Mouse (Mus musculus) neural tube, postnatal 0 days (tissue): Measurements from ENCODE around the gene 2310046K23Rik. TPM values are rescaled to one million over a fixed set of nuclear protein-coding genes. Genes with fewer than 3 reads are reported as not detected.

Source experiments
- polyA plus RNA-seq: library from polyadenylated mRNA; unstranded; fragments of >200 nt; fragmentation: Nextera tagmentation; extraction: Ambion mirVana; gene quantifications from 2 replicates; pipeline ENCODE4 v1.2.1, GENCODE M21; 2015

2310046K23Rik gene
- polyA plus RNA-seq, result not detected in 2 replicates

DNA sequence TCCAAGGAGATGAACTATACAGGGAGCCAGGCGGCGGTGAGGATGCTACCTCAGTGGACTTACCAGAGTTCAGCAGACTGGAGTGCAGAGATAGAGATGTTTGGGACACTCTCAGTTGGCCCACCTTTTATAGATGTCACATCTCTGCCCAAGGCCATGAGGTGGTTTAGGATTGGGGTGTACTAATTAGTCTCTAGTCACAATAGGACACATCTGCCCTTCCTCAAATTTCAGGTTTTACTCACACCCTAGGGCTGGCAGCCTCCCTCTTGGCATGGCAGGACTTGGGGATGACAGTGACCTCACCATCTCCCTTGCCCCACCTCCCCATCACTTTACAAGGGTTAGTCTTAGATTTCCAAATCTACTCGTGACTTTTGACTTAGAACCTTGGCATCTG, at the start of gene 2310046K23Rik:
2310046K23Rik (minus strand) TSS at position 101 of the 400 bp plus-strand sequence.

DNA sequence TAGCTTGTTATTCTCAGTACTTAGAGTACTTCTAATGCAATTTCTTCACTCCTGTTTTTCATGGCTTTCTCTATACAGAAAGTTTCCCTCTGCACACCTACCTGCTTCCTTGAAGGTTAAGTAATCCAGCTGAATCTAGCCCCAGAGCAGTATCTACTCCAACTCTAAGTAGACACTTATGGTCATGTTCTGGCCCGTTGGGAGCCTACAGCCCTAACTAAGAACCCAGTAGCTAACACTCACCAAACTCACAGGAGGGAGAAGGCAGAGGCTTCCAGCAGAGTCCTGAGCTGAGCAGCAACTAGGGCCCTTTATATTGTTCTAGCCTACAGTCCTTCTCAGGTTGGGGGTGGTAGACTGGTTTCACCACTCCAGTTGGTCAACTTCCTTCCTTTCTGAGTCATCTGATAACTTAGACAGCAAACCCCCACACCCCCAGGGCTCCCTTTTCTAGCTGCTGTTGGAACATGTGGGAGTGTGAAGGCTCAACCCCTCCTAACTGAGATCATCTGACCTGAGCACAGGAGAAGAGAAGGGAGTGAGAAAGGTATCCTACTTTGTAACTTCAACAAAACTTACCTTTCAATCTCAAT, 39.2 kb upstream of the 2310046K23Rik start, which contains the start of gene Ivl:
Ivl (minus strand) TSS at position 287 of the 593 bp plus-strand sequence.

DNA sequence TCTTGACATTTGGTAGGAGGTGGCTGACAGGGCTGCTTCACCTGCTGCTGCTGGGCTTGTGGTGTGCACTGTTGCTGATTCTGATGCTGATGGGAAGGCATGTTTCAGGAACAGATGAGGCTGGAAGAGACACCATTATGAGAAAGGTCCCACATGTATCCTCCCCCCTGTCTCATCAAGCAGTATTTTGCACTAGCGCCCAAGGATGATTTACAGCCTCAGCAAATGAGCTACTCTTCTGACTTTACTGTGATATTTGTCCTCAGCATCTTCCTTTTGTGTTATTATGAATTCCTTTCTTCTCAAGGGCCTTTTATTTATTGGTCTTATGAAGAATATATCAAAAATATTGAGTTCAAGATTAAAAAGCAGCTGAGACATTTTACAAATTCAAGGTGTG, 33.9 kb downstream of the 2310046K23Rik start, which contains the start of gene Sprr4:
Sprr4 (minus strand) TSS at position 101 of the 400 bp plus-strand sequence.

DNA sequence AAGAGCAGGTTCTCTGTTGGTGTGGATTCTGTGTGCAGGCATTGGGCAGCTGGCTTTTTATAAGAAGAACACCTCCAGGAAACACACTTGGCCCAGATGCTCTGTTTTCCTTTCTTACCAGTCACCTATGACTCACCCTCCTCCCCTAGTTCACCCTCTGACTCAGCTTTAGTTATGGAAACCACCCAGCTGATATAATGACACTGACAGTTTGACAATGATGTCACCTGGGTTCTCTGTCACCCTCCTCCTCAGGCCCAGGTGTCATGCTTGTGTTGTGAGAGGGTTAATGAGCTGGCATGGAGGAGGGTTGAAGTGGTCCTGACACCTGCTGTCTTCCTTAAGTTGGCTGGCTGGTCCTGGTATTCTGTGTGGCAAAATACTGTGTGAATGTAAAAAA, 48.4 kb downstream of the 2310046K23Rik start, which contains the start of gene Sprr1a:
Sprr1a (minus strand) TSS at position 33 of the 400 bp plus-strand sequence.

Other genes with a start within 250 kb of the 2310046K23Rik start
- not detected in 2 replicates for gene Sprr2a3, start 249.1 kb downstream of the 2310046K23Rik start, polyA plus RNA-seq
- not detected in 2 replicates for gene Sprr2b, start 217.9 kb downstream of the 2310046K23Rik start, polyA plus RNA-seq
- not detected in 2 replicates for gene Sprr2d, start 195.4 kb downstream of the 2310046K23Rik start, polyA plus RNA-seq
- gene Sprr2e, start 182.4 kb downstream of the 2310046K23Rik start, polyA plus RNA-seq, result not detected in 2 replicates
- not detected in 2 replicates for gene Sprr2f, start 169.3 kb downstream of the 2310046K23Rik start, polyA plus RNA-seq
- gene Sprr2h, start 148.8 kb downstream of the 2310046K23Rik start, polyA plus RNA-seq, result not detected in 2 replicates
- gene Sprr2i, start 126.5 kb downstream of the 2310046K23Rik start, polyA plus RNA-seq, result not detected in 2 replicates
- not detected in 2 replicates for gene Sprr2j-ps, start 116.4 kb downstream of the 2310046K23Rik start, polyA plus RNA-seq
- gene Gm9774, start 105.1 kb downstream of the 2310046K23Rik start, polyA plus RNA-seq, result 7.8 and 9.7 TPM in 2 replicates
- gene Sprr2k, start 101.9 kb downstream of the 2310046K23Rik start, polyA plus RNA-seq, result not detected in 2 replicates
- not detected in 2 replicates for gene Sprr1b, start 95.7 kb downstream of the 2310046K23Rik start, polyA plus RNA-seq
- gene Sprr3, start 75.8 kb downstream of the 2310046K23Rik start, polyA plus RNA-seq, result not detected in 2 replicates
- 0.85 and 1.2 TPM in 2 replicates for gene Sprr1a, start 48.6 kb downstream of the 2310046K23Rik start, polyA plus RNA-seq
- gene Sprr4, start 34.0 kb downstream of the 2310046K23Rik start, polyA plus RNA-seq, result not detected in 2 replicates
- not detected in 2 replicates for gene Ivl, start 39.2 kb upstream of the 2310046K23Rik start, polyA plus RNA-seq
- not detected in 2 replicates for gene Smcp, start 54.5 kb upstream of the 2310046K23Rik start, polyA plus RNA-seq
- gene 2210017I01Rik, start 73.0 kb upstream of the 2310046K23Rik start, polyA plus RNA-seq, result not detected in 2 replicates
- gene Lce6a, start 87.1 kb upstream of the 2310046K23Rik start, polyA plus RNA-seq, result not detected in 2 replicates
- not detected in 2 replicates for gene Lce1a1, start 113.8 kb upstream of the 2310046K23Rik start, polyA plus RNA-seq
- not detected in 2 replicates for gene Lce1b, start 122.4 kb upstream of the 2310046K23Rik start, polyA plus RNA-seq
- gene Lce1a2, start 135.8 kb upstream of the 2310046K23Rik start, polyA plus RNA-seq, result not detected in 2 replicates
- not detected in 2 replicates for gene Lce1c, start 144.7 kb upstream of the 2310046K23Rik start, polyA plus RNA-seq
- gene Lce1d, start 152.7 kb upstream of the 2310046K23Rik start, polyA plus RNA-seq, result not detected in 2 replicates
- gene Lce1e, start 174.6 kb upstream of the 2310046K23Rik start, polyA plus RNA-seq, result not detected in 2 replicates
- not detected in 2 replicates for gene Lce1f, start 185.8 kb upstream of the 2310046K23Rik start, polyA plus RNA-seq
- gene Gm38119, start 204.6 kb upstream of the 2310046K23Rik start, polyA plus RNA-seq, result not detected in 2 replicates
- not detected in 2 replicates for gene Lce1g, start 217.8 kb upstream of the 2310046K23Rik start, polyA plus RNA-seq
- gene Lce1h, start 230.6 kb upstream of the 2310046K23Rik start, polyA plus RNA-seq, result not detected in 2 replicates
- gene Lce1i, start 244.4 kb upstream of the 2310046K23Rik start, polyA plus RNA-seq, result not detected in 2 replicates